Mouse (Mus musculus) gastrocnemius, postnatal 25 days (tissue): ENCODE results near the gene Dad1. TPM values are rescaled to one million over a fixed set of nuclear protein-coding genes. Genes with fewer than 3 reads are reported as not detected.

ENCODE experiments used
- DNase-seq: peaks from one replicate; pipeline ENCODE4 v3.0.0; 2022
- total RNA-seq, 2 experiments: library from RNA; stranded (reverse); gene quantifications; 1 replicate in 1 of 2; 2 replicates in 1 of 2; pipeline ENCODE4 v1.2.3; 2021

Dad1 gene
- total RNA-seq, 2 experiments from 2014 or later: 61.6 to 75.4 TPM

GRCm38 (mm10) chr14:54205904-54206303, 48.0 kb downstream of the Dad1 start:
- DNase-seq: no peak

- no peak for DNase-seq
Measured at GRCm38 (mm10) chr14:54204786-54205185, 49.1 kb downstream of the Dad1 start.

GRCm38 (mm10) chr14:54204311-54204710, 49.6 kb downstream of the Dad1 start:
- DNase-seq: no peak

GRCm38 (mm10) chr14:54203776-54204175, 50.1 kb downstream of the Dad1 start:
- no peak for DNase-seq

GRCm38 (mm10) chr14:54203207-54203606, 50.7 kb downstream of the Dad1 start:
- DNase-seq: no peak

GRCm38 (mm10) chr14:54200363-54200762, 53.5 kb downstream of the Dad1 start:
- DNase-seq: no peak

- no peak for DNase-seq
Measured at GRCm38 (mm10) chr14:54199662-54200061, 54.2 kb downstream of the Dad1 start.

- DNase-seq: no peak
Measured at GRCm38 (mm10) chr14:54197740-54198139, 56.2 kb downstream of the Dad1 start.

GRCm38 (mm10) chr14:54195838-54196423, 58.0 kb downstream of the Dad1 start:
- DNase-seq: no peak

GRCm38 (mm10) chr14:54193354-54194133, 60.4 kb downstream of the Dad1 start:
- no peak for DNase-seq

- peak; percentile 55 for DNase-seq
Measured at GRCm38 (mm10) chr14:54192462-54192847, 61.4 kb downstream of the Dad1 start.

- DNase-seq: peak; percentile 45
Measured at GRCm38 (mm10) chr14:54191594-54192461, 62.1 kb downstream of the Dad1 start.

- DNase-seq: no peak
Measured at GRCm38 (mm10) chr14:54191026-54191390, 62.9 kb downstream of the Dad1 start.

- DNase-seq: no peak
Measured at GRCm38 (mm10) chr14:54190305-54191025, 63.4 kb downstream of the Dad1 start.

GRCm38 (mm10) chr14:54189255-54189654, 64.6 kb downstream of the Dad1 start:
- DNase-seq: no peak

GRCm38 (mm10) chr14:54187211-54187610, 66.7 kb downstream of the Dad1 start:
- DNase-seq: no peak

Other genes with a start within 250 kb of the Dad1 start
- 10 to 100 TPM; 17.6 to 17.9 TPM for gene Abhd4, start 84 bp upstream of the Dad1 start, total RNA-seq
- gene Olfr49, start 30.8 kb upstream of the Dad1 start, total RNA-seq: not detected
- gene Oxa1l, start 106.7 kb upstream of the Dad1 start, total RNA-seq: 10 to 100 TPM; 54.0 to 56.3 TPM
- 1 to 10 TPM; 1.9 to 2.1 TPM for gene Slc7a7, start 163.7 kb upstream of the Dad1 start, total RNA-seq
- 10 to 100 TPM; 94.2 to 95.6 TPM for gene Mrpl52, start 172.8 kb upstream of the Dad1 start, total RNA-seq
- 10 to 100 TPM; 15.8 to 17.1 TPM for gene Mmp14, start 177.5 kb upstream of the Dad1 start, total RNA-seq
- gene Lrp10, start 210.0 kb upstream of the Dad1 start, total RNA-seq: 10 to 100 TPM; 26.8 to 38.9 TPM
- not detected for gene Rem2, start 222.0 kb upstream of the Dad1 start, total RNA-seq